Mouse (Mus musculus): ENCODE measurements around the gene Ppp1r13b. TPM values are rescaled to one million over a fixed set of nuclear protein-coding genes. Genes with fewer than 3 reads are reported as not detected.

Ppp1r13b gene
- total RNA-seq (2014; fragmentation: Nextera tagmentation): 6.7 and 8.2 TPM in 2 replicates
- 6.0 and 7.1 TPM in 2 replicates for total RNA-seq (2017)

DNA sequence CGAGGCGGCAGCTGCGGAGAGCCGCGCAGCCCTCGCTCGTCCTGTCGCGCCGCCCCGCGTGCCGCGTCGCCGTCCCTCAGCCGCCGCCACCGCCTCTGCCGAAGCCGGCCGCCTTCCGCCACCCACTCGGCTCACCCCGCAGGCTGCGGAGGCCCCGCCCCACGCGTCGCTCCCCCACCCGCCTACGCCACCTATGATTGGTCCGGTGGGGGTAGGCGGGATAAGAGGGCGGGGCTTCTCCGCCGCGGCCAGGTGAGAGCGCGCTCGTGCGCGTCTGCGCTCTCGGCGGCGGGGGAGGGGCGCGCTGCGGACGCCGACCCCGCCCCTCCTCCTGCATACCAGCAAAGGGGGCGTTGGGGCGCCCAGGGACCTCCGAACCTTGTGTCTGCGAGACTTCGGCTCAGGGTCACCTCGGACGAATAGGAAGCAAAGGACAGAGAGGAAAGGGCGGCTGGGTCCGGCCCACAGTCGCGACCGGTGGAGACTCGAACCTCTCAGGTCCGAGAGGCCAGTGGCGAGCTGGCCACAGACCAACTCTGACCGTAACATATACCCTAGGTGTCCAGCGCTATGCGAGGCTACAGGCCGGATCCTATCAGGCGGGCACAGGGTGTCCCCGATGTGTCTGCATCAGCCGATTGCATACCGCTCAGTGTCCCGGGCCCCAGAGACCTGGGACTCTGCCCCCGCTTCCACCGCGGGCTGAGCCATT is at the start of gene Ppp1r13b:
Gene Ppp1r13b (minus strand): TSS at position 141 of the 712 bp plus-strand sequence.
- ATAC-seq (replicated peaks; ENCODE audit: low FRiP score, low TSS enrichment, poor library complexity, severe bottlenecking): peak; percentile 84

DNA sequence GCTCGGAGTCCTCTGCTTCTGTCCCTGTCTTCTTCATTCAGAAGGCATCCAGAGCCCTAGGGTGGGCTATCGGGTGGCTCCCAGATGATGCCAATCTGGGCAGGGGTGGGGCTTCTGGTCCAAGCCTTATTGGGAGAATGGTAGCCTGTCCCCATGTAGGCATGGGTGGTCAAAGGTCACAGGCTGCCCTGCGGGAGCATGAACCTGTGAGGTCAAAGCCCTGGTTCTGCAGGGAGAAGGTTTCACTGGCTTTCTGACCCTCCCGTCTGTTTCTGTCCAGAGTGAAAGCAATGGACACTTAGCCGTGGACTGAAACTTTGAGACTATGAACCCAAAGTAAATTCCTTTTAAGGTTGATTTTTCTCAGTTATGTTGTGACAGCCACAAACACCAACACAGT is 48.3 kb upstream of the Ppp1r13b start:
- no peak for ATAC-seq (replicated peaks; ENCODE audit: low FRiP score, low TSS enrichment, poor library complexity, severe bottlenecking)

GRCm38 (mm10) chr12:111951701-111952100 is 43.8 kb upstream of the Ppp1r13b start:
- ATAC-seq (replicated peaks; ENCODE audit: low FRiP score, low TSS enrichment, poor library complexity, severe bottlenecking): no peak

GRCm38 (mm10) chr12:111950486-111950885 is 42.6 kb upstream of the Ppp1r13b start:
- ATAC-seq (replicated peaks; ENCODE audit: low FRiP score, low TSS enrichment, poor library complexity, severe bottlenecking): no peak

GRCm38 (mm10) chr12:111946716-111947115 is 38.8 kb upstream of the Ppp1r13b start:
- ATAC-seq (replicated peaks; ENCODE audit: low FRiP score, low TSS enrichment, poor library complexity, severe bottlenecking): peak; percentile 41; the same call in 1 of the 2 replicates

DNA sequence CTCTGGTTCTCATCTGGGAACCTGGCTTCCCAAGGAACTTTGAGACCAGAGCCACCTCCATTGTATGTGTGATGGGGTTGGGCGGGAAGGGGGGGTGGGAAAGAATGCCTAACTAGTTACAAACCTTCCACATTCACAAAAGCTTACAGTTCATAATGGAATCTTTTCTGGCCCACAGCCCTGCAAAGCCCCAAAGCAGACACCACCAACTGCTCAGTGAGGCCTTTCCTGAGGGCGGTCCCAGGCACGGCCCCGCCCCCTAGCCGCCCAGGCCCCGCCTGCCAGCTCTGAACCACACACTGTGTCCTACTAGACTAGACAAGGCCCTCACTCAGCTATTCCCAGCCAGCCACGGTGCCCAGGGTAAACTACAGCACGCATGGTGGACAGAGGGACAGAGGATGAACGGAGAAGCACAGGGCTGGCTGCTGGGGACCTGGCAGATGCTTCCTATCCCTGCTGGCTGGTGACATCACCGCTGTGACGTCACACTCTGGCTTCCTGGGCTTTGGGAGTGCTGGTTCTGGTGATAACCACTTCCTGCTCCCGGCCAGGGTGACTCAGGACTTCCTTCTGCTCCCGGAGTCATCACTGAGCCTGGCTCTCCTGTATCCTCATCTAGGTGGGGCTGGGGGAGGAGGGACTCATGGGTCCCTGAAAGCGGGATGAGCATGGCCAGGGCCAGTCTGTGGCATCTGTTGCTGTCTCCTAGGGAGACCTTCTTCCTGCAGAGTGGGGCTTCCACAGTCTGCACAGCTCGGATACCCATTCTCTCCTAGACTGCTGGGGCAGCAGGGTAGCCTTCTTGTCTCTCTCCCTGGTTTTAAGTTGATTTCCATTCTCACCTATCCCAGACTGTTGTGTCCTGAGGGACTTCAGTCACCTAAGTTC is 38.1 kb upstream of the Ppp1r13b start:
- peak; percentile 64 for ATAC-seq (replicated peaks; ENCODE audit: low FRiP score, low TSS enrichment, poor library complexity, severe bottlenecking)

DNA sequence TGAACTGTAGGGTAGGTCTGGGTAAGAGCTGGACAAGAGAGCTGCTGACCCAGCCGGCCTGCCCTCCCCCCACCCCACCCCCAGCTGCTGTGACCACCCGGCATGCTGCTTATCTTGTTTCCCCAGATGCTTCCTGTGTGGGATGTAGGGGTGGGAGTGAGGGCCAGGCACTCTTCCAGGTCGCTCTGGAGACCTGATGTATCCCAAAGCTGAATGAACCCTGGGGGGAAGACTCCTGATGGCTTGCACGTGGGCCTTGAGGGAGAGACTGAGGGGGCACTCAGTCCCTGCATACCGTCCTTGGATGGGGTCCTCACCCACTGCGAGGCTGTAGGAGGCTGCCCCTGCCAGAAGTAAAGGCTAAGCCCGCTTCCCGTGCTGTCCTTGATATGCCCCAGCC is 37.2 kb upstream of the Ppp1r13b start:
- ATAC-seq (replicated peaks; ENCODE audit: low FRiP score, low TSS enrichment, poor library complexity, severe bottlenecking): no peak

GRCm38 (mm10) chr12:111944065-111944987 is 36.4 kb upstream of the Ppp1r13b start:
- ATAC-seq (replicated peaks; ENCODE audit: low FRiP score, low TSS enrichment, poor library complexity, severe bottlenecking): peak; percentile 76

DNA sequence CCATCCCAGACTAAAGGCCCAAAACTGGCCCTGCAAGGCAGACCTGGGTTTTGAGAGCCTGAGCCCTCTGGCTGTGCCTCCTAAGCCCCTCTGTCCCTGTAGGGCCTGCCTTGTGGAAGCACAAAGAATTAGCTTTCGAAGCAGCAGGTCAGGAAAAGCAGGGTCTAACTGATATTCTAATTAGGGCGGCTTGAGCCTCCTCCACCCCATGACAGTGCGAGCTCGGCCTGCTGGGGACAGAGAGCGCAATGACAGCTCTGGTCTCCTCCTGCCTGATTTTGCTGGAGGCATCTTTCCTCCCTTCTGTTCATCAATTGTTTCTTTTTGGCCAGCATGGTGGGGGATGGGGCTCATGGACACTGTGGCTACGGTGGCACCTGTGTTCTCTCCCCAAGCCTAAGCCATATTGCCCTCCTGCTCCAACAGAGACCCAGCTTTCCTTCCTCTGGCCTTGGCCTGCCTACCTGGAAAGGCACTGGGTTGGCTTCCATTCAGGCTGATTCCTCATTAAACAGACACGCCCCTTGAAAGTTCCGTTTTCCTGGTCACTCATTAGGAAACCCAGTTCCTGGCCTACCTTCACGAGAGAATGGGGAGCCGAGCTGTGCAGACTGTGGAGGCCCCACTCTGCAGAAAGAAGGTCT is 35.6 kb upstream of the Ppp1r13b start:
- no peak for ATAC-seq (replicated peaks; ENCODE audit: low FRiP score, low TSS enrichment, poor library complexity, severe bottlenecking)

DNA sequence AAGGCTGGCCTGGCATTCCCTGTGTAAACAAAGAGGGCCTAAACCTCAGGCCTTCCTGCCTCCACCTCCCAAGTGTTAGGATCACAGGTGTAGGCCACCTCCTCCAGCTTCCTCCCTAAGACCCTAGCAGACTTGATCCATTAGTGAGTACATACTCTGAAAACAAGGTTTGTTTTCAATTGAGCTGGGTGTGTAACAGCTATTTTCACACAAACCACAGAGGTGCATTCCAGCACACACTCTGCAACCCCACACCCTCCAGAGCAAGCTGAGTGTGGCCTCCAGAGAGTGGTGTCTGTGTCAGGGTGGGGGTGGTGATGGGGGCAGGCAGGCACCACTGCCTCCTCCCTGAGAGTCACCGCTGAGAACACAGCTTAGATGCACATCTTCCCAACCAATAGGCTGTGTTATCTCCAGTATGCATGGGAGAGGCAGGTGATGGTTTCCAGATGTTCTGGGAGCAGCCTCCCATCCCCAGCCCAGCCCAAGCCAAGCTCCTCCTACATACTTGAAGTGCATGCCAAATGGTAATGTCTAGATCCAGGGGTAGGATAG is 30.8 kb upstream of the Ppp1r13b start:
- peak; percentile 32 for ATAC-seq (replicated peaks; ENCODE audit: low FRiP score, low TSS enrichment, poor library complexity, severe bottlenecking)

DNA sequence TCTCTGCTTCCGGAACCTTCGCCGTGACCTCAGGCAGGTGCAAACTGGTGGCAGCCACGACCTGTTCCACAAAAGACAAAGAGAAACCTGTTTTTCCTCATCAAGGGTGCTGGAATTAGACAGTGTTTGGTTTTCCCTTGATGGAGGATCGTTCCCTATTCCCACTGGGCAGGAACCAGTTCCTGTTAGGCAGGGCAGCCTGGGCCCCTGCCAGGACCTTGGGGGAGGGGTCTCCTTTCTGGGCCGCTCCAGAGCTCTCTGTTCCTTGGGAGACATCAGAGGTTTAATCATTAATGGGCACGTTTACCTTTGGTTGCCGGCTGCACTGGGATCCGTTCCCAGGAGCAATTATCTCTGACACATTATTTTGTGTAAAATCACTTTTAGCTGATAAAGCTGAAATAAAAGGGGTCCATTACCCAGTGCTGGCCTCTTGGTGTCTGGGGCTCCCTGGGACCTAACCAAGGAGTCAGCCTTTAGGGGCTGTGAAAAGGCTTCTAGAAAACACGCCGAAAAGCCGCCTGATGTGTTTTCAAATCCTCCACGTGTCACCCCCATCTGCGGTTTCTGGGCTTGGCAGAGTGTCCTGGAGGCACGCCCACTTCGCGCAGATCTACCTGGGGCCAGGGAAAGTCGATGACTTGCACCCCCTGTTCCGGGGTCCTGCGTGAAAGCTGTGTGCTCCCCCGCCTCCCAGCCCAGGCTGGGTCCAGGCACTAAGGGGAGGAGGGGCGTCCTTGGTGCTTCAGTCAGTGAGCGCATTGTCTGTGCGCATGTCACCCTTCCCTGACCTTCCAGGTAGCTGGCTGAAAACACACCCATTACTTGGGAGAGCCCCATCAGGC is 29.0 kb upstream of the Ppp1r13b start:
- no peak for ATAC-seq (replicated peaks; ENCODE audit: low FRiP score, low TSS enrichment, poor library complexity, severe bottlenecking)

DNA sequence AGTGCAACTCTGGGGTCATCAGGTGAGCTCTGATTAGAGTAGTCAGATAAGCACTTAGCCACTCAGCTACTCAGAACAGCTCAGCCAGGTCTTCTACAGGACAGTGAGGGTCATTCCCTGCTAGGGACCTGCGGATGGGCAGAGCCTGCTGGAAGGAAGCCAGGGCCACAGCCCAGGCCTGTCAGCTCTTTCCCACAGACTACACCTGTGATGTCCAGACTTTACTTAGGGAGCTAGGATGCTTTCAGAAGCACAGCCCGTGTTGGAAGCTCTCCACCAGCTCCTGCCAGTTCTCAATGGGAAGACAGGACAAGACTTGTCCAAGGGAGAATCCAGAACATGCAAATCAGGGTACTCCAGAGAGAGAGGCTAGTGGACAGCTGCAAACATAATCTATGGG is 26.1 kb upstream of the Ppp1r13b start:
- no peak for ATAC-seq (replicated peaks; ENCODE audit: low FRiP score, low TSS enrichment, poor library complexity, severe bottlenecking)

- peak; percentile 71 for ATAC-seq (replicated peaks; ENCODE audit: low FRiP score, low TSS enrichment, poor library complexity, severe bottlenecking)
Observed at GRCm38 (mm10) chr12:111933032-111933704, 25.3 kb upstream of the Ppp1r13b start.

DNA sequence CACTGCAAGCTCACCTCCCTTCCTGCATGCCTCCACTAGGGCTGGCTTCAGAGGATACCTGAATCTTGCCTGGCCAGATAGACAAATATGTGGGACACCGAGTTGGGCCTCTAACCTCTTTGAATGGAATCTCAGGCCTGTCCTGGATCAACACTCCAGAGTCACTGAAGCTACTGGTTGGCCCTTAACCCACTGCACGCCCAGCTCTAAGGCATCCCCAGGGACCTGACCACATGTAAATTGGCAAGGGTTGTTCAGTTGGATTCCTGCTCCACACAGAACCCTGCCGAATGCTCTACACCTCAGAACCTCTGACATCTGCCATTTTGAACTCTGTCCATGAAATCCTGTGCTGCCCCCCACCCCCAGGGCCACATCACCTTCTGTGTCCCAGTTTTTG is 24.6 kb upstream of the Ppp1r13b start:
- ATAC-seq (replicated peaks; ENCODE audit: low FRiP score, low TSS enrichment, poor library complexity, severe bottlenecking): no peak

DNA sequence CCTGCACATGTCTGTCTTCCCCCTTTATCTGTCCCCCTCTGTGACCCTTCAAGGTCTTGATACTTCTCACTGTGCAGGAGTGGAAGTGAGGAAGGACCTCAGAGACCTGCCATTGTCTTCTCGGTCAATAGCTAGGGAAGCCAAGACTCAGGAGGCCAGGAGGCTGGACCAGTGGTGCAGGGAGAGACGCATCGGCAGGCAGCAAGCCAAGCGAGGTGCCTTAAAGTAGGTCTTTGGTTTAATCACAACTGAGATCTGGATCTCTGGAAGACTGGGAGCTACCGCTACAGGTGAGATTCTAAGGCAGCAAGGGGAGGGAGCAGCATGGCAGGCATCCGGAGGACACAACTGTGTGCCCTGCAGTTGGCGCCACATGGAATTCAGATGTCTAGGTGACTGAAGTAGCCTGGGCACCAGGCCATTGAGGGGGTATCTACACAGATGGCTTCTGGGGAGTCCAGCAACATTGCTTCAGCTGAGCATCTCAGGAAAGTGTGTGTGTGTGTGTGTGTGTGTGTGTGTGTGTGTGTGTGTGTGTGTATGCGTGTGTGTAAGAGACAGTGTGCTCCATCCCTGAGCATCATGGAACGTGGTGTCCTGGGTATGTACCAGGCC is 23.6 kb upstream of the Ppp1r13b start:
- ATAC-seq (replicated peaks; ENCODE audit: low FRiP score, low TSS enrichment, poor library complexity, severe bottlenecking): no peak

DNA sequence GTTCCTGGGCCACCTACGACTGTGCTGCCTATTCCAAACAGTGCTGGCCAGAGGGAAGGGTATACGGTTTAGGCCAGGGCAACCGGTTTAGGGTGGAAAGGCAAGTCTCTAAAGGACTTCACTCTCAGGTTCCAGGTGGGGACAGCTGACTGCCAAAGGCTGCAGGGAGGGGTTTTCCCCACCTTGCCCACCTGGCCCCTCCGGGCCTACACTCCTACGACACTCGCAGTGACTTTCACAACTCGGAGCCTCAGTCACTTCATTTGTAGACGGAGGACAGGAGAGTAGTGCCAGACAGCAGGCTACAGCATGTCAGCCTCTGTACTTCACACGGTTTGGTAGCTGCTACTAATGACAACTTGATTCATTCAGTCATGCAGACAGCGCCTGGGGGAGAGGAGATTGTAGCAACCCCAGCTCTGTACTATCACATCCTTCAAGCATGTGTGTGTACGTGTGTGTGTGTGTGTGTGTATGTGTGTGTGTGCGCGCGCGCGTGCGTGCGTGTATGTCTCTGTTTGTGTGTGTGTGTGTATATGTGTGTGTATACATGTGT is 20.6 kb upstream of the Ppp1r13b start:
- no peak for ATAC-seq (replicated peaks; ENCODE audit: low FRiP score, low TSS enrichment, poor library complexity, severe bottlenecking)

DNA sequence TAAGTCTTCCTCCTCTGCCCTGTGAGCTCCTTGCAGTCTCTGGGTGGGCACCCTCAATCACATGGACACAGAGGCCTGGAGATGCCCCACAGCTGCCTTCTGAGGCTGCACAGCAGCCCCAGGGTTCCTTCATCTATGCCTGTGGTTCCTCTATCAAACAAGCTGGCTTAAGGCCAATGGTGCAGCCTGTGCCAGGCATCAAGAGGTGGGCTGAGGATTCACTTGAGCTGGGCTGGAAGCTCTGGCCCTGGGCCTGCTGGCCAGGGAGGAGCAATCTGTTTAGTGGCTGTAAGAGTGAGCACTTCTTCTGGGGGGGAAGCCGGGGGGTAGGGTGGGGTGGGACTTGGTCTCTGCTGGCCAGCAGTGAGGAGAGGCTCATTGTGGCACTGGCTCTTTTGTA is 19.4 kb upstream of the Ppp1r13b start:
- ATAC-seq (replicated peaks; ENCODE audit: low FRiP score, low TSS enrichment, poor library complexity, severe bottlenecking): peak; percentile 44; the same call in 1 of the 2 replicates

Data from megakaryocyte-erythroid progenitor cell, adult 5-6 weeks (primary cell).